Mouse (Mus musculus): ENCODE results near the gene Ccin.

The Ccin gene

GRCm38 (mm10) chr4:44013391-44014070 lies 30.2 kb downstream of the Ccin start:
- peak; percentile 15 for DNase-seq (ENCODE audit: low read depth)

GRCm38 (mm10) chr4:44016071-44016470 lies 32.8 kb downstream of the Ccin start:
- no peak for DNase-seq (ENCODE audit: low read depth)

GRCm38 (mm10) chr4:44016791-44017190 lies 33.5 kb downstream of the Ccin start:
- no peak for DNase-seq (ENCODE audit: low read depth)

- DNase-seq (ENCODE audit: low read depth): no peak
Observed at GRCm38 (mm10) chr4:44022323-44022722, 39.0 kb downstream of the Ccin start.

- no peak for DNase-seq (ENCODE audit: low read depth)
Observed at GRCm38 (mm10) chr4:44022766-44023165, 39.5 kb downstream of the Ccin start.

GRCm38 (mm10) chr4:44023681-44024080 lies 40.4 kb downstream of the Ccin start:
- DNase-seq (ENCODE audit: low read depth): no peak

- no peak for DNase-seq (ENCODE audit: low read depth)
Observed at GRCm38 (mm10) chr4:44024241-44024640, 41.0 kb downstream of the Ccin start.

GRCm38 (mm10) chr4:44025570-44025969 lies 42.3 kb downstream of the Ccin start:
- DNase-seq (ENCODE audit: low read depth): no peak

GRCm38 (mm10) chr4:44028303-44029135 lies 45.2 kb downstream of the Ccin start:
- DNase-seq (ENCODE audit: low read depth): no peak

- no peak for DNase-seq (ENCODE audit: low read depth)
Observed at GRCm38 (mm10) chr4:44029661-44030066, 46.4 kb downstream of the Ccin start.

GRCm38 (mm10) chr4:44031521-44031920 lies 48.2 kb downstream of the Ccin start:
- no peak for DNase-seq (ENCODE audit: low read depth)

Data from c-Kit-positive CD71-positive TER-119-negative erythroid progenitor cells, embryonic 14.5 days (primary cell).